Mouse (Mus musculus): ENCODE results near the gene Lyrm1.

GRCm38 (mm10) chr7:119969320-119969719 is 73.7 kb downstream of the Lyrm1 start:
- no peak for TF ChIP-seq CTCF (IDR thresholded peaks at IDR 0.05)
- no peak for TF ChIP-seq EP300 (IDR thresholded peaks at IDR 0.05; ENCODE audit: insufficient read depth, low read depth, low read length)
- TF ChIP-seq POLR2A (IDR thresholded peaks at IDR 0.05; ENCODE audit: insufficient read depth, low read depth, low read length), result no peak

All from heart, adult 2 months (tissue).